Mouse (Mus musculus): Measurements from ENCODE around the gene Cd24a.

GRCm38 (mm10) chr10:43619059-43619531 is 41.0 kb downstream of the Cd24a start:
- TF ChIP-seq GATA1 (IDR thresholded peaks at IDR 0.05; ENCODE audit: low read length): no peak
- no peak for TF ChIP-seq TAL1 (IDR thresholded peaks at IDR 0.05; ENCODE audit: low read length)
